Mouse (Mus musculus): Measurements from ENCODE around the gene Hic1.
A peak's percentile ranks its signal among the peaks of the same experiment; 100 is the strongest.

DNA sequence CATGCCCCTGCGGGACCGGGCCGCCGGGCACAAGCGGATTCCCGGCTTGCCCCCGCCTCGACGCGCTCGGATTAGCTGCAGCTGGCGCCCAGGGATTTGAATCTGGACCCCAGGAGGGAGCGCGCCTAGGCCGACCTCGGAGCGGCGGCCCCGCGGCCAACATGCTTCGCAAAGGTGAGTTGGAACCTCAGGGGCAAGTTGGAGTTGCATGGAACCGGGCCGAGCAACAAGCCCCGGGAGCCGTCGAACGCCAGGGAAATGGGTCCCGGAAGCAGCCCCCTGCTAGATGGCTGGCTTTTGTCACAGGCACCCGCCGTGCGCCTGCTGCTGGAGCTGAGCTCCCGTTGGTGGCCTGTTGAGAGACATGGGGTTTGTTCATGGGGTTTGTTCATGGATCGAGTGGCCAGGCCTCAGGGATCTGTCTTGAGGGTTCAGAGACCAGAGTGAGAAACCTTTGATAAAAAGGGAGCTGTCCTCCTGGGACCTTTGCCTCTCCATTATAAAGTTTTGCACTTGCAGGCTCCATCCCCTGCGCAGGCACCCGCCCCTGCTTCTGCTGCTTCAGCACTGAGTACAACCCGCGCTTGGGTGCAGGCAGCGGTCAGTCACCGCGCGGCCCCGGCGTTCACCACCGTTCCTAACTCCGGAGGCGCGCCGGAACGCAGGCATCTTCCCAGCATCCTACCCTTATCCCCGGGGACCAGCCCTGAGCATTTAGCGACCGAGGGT is 25.0 kb upstream of the Hic1 start:
- TF ChIP-seq CTCF (IDR thresholded peaks at IDR 0.05; ENCODE audit: insufficient read depth, low read depth, low read length) (no peak), POLR2A (IDR thresholded peaks at IDR 0.05; ENCODE audit: insufficient read depth, low read depth, low read length) (0 out of 2 replicates have a peak, but pooled peaks have one; percentile 20)

Data from olfactory bulb, adult 2 months (tissue).